Mouse (Mus musculus): ENCODE data around the gene Asic5. TPM values are rescaled to one million over a fixed set of nuclear protein-coding genes. Genes with fewer than 3 reads are reported as not detected.

Gene Asic5
- polyA plus RNA-seq, 1 experiment from 2014 or later: not detected

- ATAC-seq (no peak), DNase-seq (ENCODE audit: low read depth, low spot score) (no peak)
- POLR2A ChIA-PET: no interaction called here
- peaks cover 74% of the 10 kb centered on the region for H3K27me3 ChIP-seq
- no peak for TF ChIP-seq CTCF (IDR thresholded peaks at IDR 0.05)
- CTCF ChIA-PET: interaction anchor here (1.1 to 1.6 kb wide), 3 partner anchors 10 to 43 kb away, joined by 3 to 4 read pairs (median 3); partner anchors contain the start of gene Ctso
- in situ Hi-C loops (cut with MboI; ENCODE audit: low pct_unique_long_range_greater_than_20kb): no loop called here
Measured at GRCm38 (mm10) chr3:81975607-81976006, 6.5 kb upstream of the Asic5 start.

GRCm38 (mm10) chr3:81976102-81976501 is 6.0 kb upstream of the Asic5 start, which contains the start of gene Tdo2:
Gene Tdo2, minus strand, starts transcription at chr3:81976202.
- in situ Hi-C loops (cut with MboI; ENCODE audit: low pct_unique_long_range_greater_than_20kb): no loop called here
- peaks cover 75% of the 10 kb centered on the region for H3K27me3 ChIP-seq
- ATAC-seq (no peak), DNase-seq (ENCODE audit: low read depth, low spot score) (no peak)
- TF ChIP-seq CTCF (IDR thresholded peaks at IDR 0.05): no peak
- ChIA-PET CTCF (interaction anchor here (1.2 to 1.6 kb wide), 2 partner anchors 13 to 44 kb away, joined by 3 to 4 read pairs; partner anchors contain the start of gene Ctso), POLR2A (interaction anchor here (2.1 kb wide), 1 partner anchor 11 kb away, joined by 4 read pairs; no protein-coding TSS in a partner anchor)

- in situ Hi-C loops (cut with MboI; ENCODE audit: low pct_unique_long_range_greater_than_20kb): no loop called here
- CTCF ChIA-PET: no interaction called here
- H3K27me3 ChIP-seq: peaks cover 78% of the 10 kb centered on the region
Measured at GRCm38 (mm10) chr3:81981576-81981975, 514 bp upstream of the Asic5 start.

GRCm38 (mm10) chr3:81983120-81983895 is 1.2 kb downstream of the Asic5 start:
- DNase-seq (ENCODE audit: low read depth, low spot score) (no peak), ATAC-seq (no peak)
- TF ChIP-seq CTCF (IDR thresholded peaks at IDR 0.05): no peak
- H3K27me3 ChIP-seq: peaks cover 77% of the 10 kb centered on the region
- ChIA-PET CTCF (interaction anchor here (0.7 to 1.7 kb wide), 2 partner anchors 10 to 16 kb away, joined by 3 to 4 read pairs; no protein-coding TSS in a partner anchor), POLR2A (no interaction called here)
- in situ Hi-C loops (cut with MboI; ENCODE audit: low pct_unique_long_range_greater_than_20kb): no loop called here

More at GRCm38 (mm10) chr3:81981576-81981975, 514 bp upstream of the Asic5 start:
- no peak for DNase-seq (ENCODE audit: low read depth, low spot score)
- no peak for TF ChIP-seq CTCF (IDR thresholded peaks at IDR 0.05)
- no peak for ATAC-seq
- POLR2A ChIA-PET: no interaction called here

- CTCF ChIA-PET: no interaction called here
- in situ Hi-C loops (cut with MboI; ENCODE audit: low pct_unique_long_range_greater_than_20kb): no loop called here
- peaks cover 74% of the 10 kb centered on the region for H3K27me3 ChIP-seq
- no peak for DNase-seq (ENCODE audit: low read depth, low spot score)
- TF ChIP-seq CTCF (IDR thresholded peaks at IDR 0.05): no peak
- POLR2A ChIA-PET: no interaction called here
- ATAC-seq: no peak
Measured at GRCm38 (mm10) chr3:81985100-81985499, 3.0 kb downstream of the Asic5 start.

GRCm38 (mm10) chr3:81986103-81986502 is 4.0 kb downstream of the Asic5 start:
- in situ Hi-C loops (cut with MboI; ENCODE audit: low pct_unique_long_range_greater_than_20kb): no loop called here
- no peak for DNase-seq (ENCODE audit: low read depth, low spot score)
- H3K27me3 ChIP-seq: peaks cover 77% of the 10 kb centered on the region
- ChIA-PET POLR2A (no interaction called here), CTCF (interaction anchor here (1.4 kb wide), 1 partner anchor 12 kb away, joined by 3 read pairs; no protein-coding TSS in a partner anchor)
- ATAC-seq: no peak
- no peak for TF ChIP-seq CTCF (IDR thresholded peaks at IDR 0.05)

- no peak for TF ChIP-seq CTCF (IDR thresholded peaks at IDR 0.05)
- DNase-seq (ENCODE audit: low read depth, low spot score) (no peak), ATAC-seq (no peak)
- ChIA-PET CTCF (interaction anchor here (1.6 kb wide), 1 partner anchor 10 kb away, joined by 4 read pairs; no protein-coding TSS in a partner anchor), POLR2A (interaction anchor here (1.6 kb wide), 1 partner anchor 10 kb away, joined by 4 read pairs; no protein-coding TSS in a partner anchor)
- peaks cover 78% of the 10 kb centered on the region for H3K27me3 ChIP-seq
- in situ Hi-C loops (cut with MboI; ENCODE audit: low pct_unique_long_range_greater_than_20kb): no loop called here
Measured at GRCm38 (mm10) chr3:81987628-81988027, 5.5 kb downstream of the Asic5 start.

- ChIA-PET POLR2A (no interaction called here), CTCF (interaction anchor here (1.3 kb wide), 3 partner anchors 9 to 13 kb away, joined by 3 to 4 read pairs (median 3); partner anchors contain the start of gene Tdo2)
- ATAC-seq (no peak), DNase-seq (ENCODE audit: low read depth, low spot score) (no peak)
- in situ Hi-C loops (cut with MboI; ENCODE audit: low pct_unique_long_range_greater_than_20kb): no loop called here
- TF ChIP-seq CTCF (IDR thresholded peaks at IDR 0.05): no peak
- peaks cover 74% of the 10 kb centered on the region for H3K27me3 ChIP-seq
Measured at GRCm38 (mm10) chr3:81989692-81990141, 7.6 kb downstream of the Asic5 start.

GRCm38 (mm10) chr3:81990531-81990930 is 8.4 kb downstream of the Asic5 start:
- POLR2A ChIA-PET: no interaction called here
- CTCF ChIA-PET: interaction anchor here (1.3 kb wide), 1 partner anchor 10 kb away, joined by 3 read pairs; no protein-coding TSS in a partner anchor
- TF ChIP-seq CTCF (IDR thresholded peaks at IDR 0.05): no peak
- peaks cover 67% of the 10 kb centered on the region for H3K27me3 ChIP-seq
- in situ Hi-C loops (cut with MboI; ENCODE audit: low pct_unique_long_range_greater_than_20kb): no loop called here
- no peak for DNase-seq (ENCODE audit: low read depth, low spot score)
- ATAC-seq: no peak

- ChIA-PET POLR2A (no interaction called here), CTCF (interaction anchor here (0.8 to 2.0 kb wide), 3 partner anchors 15 to 48 kb away, joined by 3 to 6 read pairs (median 4); no protein-coding TSS in a partner anchor)
- in situ Hi-C loops (cut with MboI; ENCODE audit: low pct_unique_long_range_greater_than_20kb): no loop called here
- no peak for TF ChIP-seq CTCF (IDR thresholded peaks at IDR 0.05)
- DNase-seq (ENCODE audit: low read depth, low spot score): no peak
- peaks cover 66% of the 10 kb centered on the region for H3K27me3 ChIP-seq
- ATAC-seq: no peak
Measured at GRCm38 (mm10) chr3:81995371-81995770, 13.3 kb downstream of the Asic5 start.

- ATAC-seq (no peak), DNase-seq (ENCODE audit: low read depth, low spot score) (no peak)
- ChIA-PET POLR2A (no interaction called here), CTCF (interaction anchor here (0.8 to 2.0 kb wide), 3 partner anchors 16 to 48 kb away, joined by 3 to 6 read pairs (median 4); no protein-coding TSS in a partner anchor)
- in situ Hi-C loops (cut with MboI; ENCODE audit: low pct_unique_long_range_greater_than_20kb): no loop called here
- H3K27me3 ChIP-seq: peaks cover 60% of the 10 kb centered on the region
- TF ChIP-seq CTCF (IDR thresholded peaks at IDR 0.05): peak; percentile 66
Measured at GRCm38 (mm10) chr3:81995988-81996387, 13.9 kb downstream of the Asic5 start.
